Mouse (Mus musculus): ENCODE results near the gene Tmem14c. TPM values are rescaled to one million over a fixed set of nuclear protein-coding genes. Genes with fewer than 3 reads are reported as not detected.
"Not testable (repeated sequence)": the region's sequence is repeated elsewhere in the genome, so short reads cannot be mapped to it uniquely, and the experiment has no call there.

Gene Tmem14c
- total and polyA plus RNA-seq, 2 experiments, result 149 to 201 TPM

DNA sequence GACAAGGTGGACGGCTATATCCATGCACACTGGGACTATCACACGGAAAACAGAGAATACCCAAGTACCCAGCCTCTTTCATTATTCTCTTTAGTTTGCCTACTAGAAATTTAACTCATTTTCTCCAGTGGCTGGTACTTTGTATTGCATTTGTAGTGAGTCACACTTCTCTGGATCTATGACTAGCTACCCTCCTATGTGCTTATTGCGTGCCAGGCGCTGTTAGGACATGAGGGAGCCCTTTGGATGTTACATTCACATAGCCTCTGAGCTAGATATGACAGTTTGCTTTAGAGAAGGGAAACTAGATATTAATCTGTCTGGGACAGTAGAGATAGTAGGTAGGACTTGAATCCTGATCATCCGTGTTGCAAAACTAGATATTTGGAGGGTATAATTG, 30.0 kb upstream of the Tmem14c start:
- Histone ChIP-seq H3K79me2 (ENCODE audit: control insufficient read depth, insufficient read depth, low read length) (no peaks in the 10 kb centered on the region), H3K4me1 (ENCODE audit: control insufficient read depth, insufficient read depth, low read length) (no peaks in the 10 kb centered on the region), H3K27ac (replicated peaks; ENCODE audit: insufficient read depth, low read depth, low read length) (no peak overlapping the region), H3K9ac (ENCODE audit: low read depth, low read length) (no peak overlapping the region), H3K36me3 (ENCODE audit: control insufficient read depth, insufficient read depth, low read length) (no peaks in the 10 kb centered on the region), H3K4me3 (ENCODE audit: insufficient read depth, low read depth, low read length) (no peak overlapping the region), H3K27me3 (ENCODE audit: control insufficient read depth, insufficient read depth, low read length) (no peaks in the 10 kb centered on the region)
- DNase-seq (ENCODE audit: extremely low read depth, low read depth, low spot score), result no peak
- 96% methylated on average over 5 of the region's 5 CpGs for WGBS
- TF ChIP-seq CTCF (IDR thresholded peaks at IDR 0.05; ENCODE audit: low read depth, low read length), result no peak
- TF ChIP-seq POLR2A (IDR thresholded peaks at IDR 0.05; ENCODE audit: extremely low read depth, insufficient read depth, low read length), result no peak

GRCm38 (mm10) chr13:40987608-40988303, 28.3 kb upstream of the Tmem14c start:
- H3K9ac ChIP-seq (ENCODE audit: low read depth, low read length); H3K4me1 ChIP-seq (ENCODE audit: control insufficient read depth, insufficient read depth, low read length); H3K27ac ChIP-seq (replicated peaks; ENCODE audit: insufficient read depth, low read depth, low read length); H3K36me3 ChIP-seq (ENCODE audit: control insufficient read depth, insufficient read depth, low read length); H3K27me3 ChIP-seq (ENCODE audit: control insufficient read depth, insufficient read depth, low read length); DNase-seq (ENCODE audit: extremely low read depth, low read depth, low spot score); H3K4me3 ChIP-seq (ENCODE audit: insufficient read depth, low read depth, low read length); H3K79me2 ChIP-seq (ENCODE audit: control insufficient read depth, insufficient read depth, low read length): not testable (repeated sequence)
- WGBS, result 68% methylated on average over 4 of the region's 4 CpGs

- Histone ChIP-seq H3K9ac (ENCODE audit: low read depth, low read length) (no peak overlapping the region), H3K79me2 (ENCODE audit: control insufficient read depth, insufficient read depth, low read length) (no peaks in the 10 kb centered on the region), H3K4me1 (ENCODE audit: control insufficient read depth, insufficient read depth, low read length) (no peaks in the 10 kb centered on the region), H3K27ac (replicated peaks; ENCODE audit: insufficient read depth, low read depth, low read length) (no peak overlapping the region), H3K4me3 (ENCODE audit: insufficient read depth, low read depth, low read length) (no peak overlapping the region), H3K27me3 (ENCODE audit: control insufficient read depth, insufficient read depth, low read length) (no peaks in the 10 kb centered on the region), H3K36me3 (ENCODE audit: control insufficient read depth, insufficient read depth, low read length) (no peaks in the 10 kb centered on the region)
- DNase-seq (ENCODE audit: extremely low read depth, low read depth, low spot score), result no peak
- 36% methylated on average over 2 of the region's 2 CpGs for WGBS
- no peak for TF ChIP-seq POLR2A (IDR thresholded peaks at IDR 0.05; ENCODE audit: extremely low read depth, insufficient read depth, low read length)
- TF ChIP-seq CTCF (IDR thresholded peaks at IDR 0.05; ENCODE audit: low read depth, low read length), result no peak
These were observed 27.7 kb upstream of the Tmem14c start for GRCm38 (mm10) chr13:40988418-40988817.

GRCm38 (mm10) chr13:40994487-40995263, 21.4 kb upstream of the Tmem14c start:
- H3K36me3 ChIP-seq (ENCODE audit: control insufficient read depth, insufficient read depth, low read length), result no peaks in the 10 kb centered on the region
- H3K9ac ChIP-seq (ENCODE audit: low read depth, low read length), result no peak overlapping the region
- DNase-seq (ENCODE audit: extremely low read depth, low read depth, low spot score), result peak; percentile 69
- H3K4me1 ChIP-seq (ENCODE audit: control insufficient read depth, insufficient read depth, low read length), result peaks cover 3% of the 10 kb centered on the region
- TF ChIP-seq POLR2A (IDR thresholded peaks at IDR 0.05; ENCODE audit: extremely low read depth, insufficient read depth, low read length), result no peak
- TF ChIP-seq CTCF (IDR thresholded peaks at IDR 0.05; ENCODE audit: low read depth, low read length), result no peak
- 9% methylated on average over 8 of the region's 8 CpGs for WGBS
- H3K4me3 ChIP-seq (ENCODE audit: insufficient read depth, low read depth, low read length), result no peak overlapping the region
- no peaks in the 10 kb centered on the region for H3K27me3 ChIP-seq (ENCODE audit: control insufficient read depth, insufficient read depth, low read length)
- no peaks in the 10 kb centered on the region for H3K79me2 ChIP-seq (ENCODE audit: control insufficient read depth, insufficient read depth, low read length)
- H3K27ac ChIP-seq (replicated peaks; ENCODE audit: insufficient read depth, low read depth, low read length), result no peak overlapping the region

DNA sequence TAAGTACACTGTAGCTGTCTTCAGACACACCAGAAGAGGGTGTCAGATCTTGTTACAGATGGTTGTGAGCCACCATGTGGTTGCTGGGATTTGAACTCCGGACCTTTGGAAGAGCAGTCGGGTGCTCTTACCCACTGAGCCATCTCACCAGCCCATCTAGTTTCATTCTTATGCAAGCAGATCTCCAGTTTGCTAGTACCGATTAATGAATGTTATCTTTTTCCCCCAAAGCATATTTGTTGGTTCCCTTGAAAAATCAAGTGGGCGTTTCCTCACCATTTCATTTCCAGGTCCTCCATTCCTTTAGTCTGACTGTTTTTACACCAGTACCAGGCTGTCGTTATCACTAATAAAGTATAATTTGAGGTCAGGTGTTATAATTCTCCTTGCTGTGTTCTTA, 17.6 kb upstream of the Tmem14c start:
- H3K9ac ChIP-seq (ENCODE audit: low read depth, low read length); H3K36me3 ChIP-seq (ENCODE audit: control insufficient read depth, insufficient read depth, low read length); H3K4me1 ChIP-seq (ENCODE audit: control insufficient read depth, insufficient read depth, low read length); H3K4me3 ChIP-seq (ENCODE audit: insufficient read depth, low read depth, low read length); H3K27ac ChIP-seq (replicated peaks; ENCODE audit: insufficient read depth, low read depth, low read length); H3K27me3 ChIP-seq (ENCODE audit: control insufficient read depth, insufficient read depth, low read length); DNase-seq (ENCODE audit: extremely low read depth, low read depth, low spot score): not testable (repeated sequence)
- peaks cover 15% of the 10 kb centered on the region; the same call in 1 of the 2 replicates for H3K79me2 ChIP-seq (ENCODE audit: control insufficient read depth, insufficient read depth, low read length)
- WGBS, result 82% methylated on average over 5 of the region's 5 CpGs
